Mouse (Mus musculus) stomach, embryonic 16.5 days (tissue): ENCODE data around the gene Hspa1l. TPM values are rescaled to one million over a fixed set of nuclear protein-coding genes. Genes with fewer than 3 reads are reported as not detected.
"Not testable (repeated sequence)": the region's sequence is repeated elsewhere in the genome, so short reads cannot be mapped to it uniquely, and the experiment has no call there.

Experiments used
- ATAC-seq: fragments of 200-750 bp; cut with Nextera tagmentation; 2 replicates; pipeline ENCODE4 v1.8.0; 2017; ENCODE audit warnings: moderate number of reproducible peaks, moderate TSS enrichment; ENCODE audit not compliant: insufficient read depth, low FRiP score
- H3K27ac ChIP-seq: fragments of 300-500 bp; sonication (generic); 2 replicates; pipeline ENCODE4 v1.5.1; 2014; ENCODE audit warnings: low read length
- H3K27me3 ChIP-seq: fragments of 300-500 bp; sonication (generic); 2 replicates; pipeline ENCODE4 v1.6.1; 2014; ENCODE audit warnings: low read length, control low read depth, mixed read lengths; ENCODE audit not compliant: control insufficient read depth, insufficient read depth
- H3K36me3 ChIP-seq: fragments of 300-500 bp; sonication (generic); 2 replicates; pipeline ENCODE4 v1.6.1; 2014; ENCODE audit warnings: low read length; ENCODE audit not compliant: control insufficient read depth, insufficient read depth
- H3K4me1 ChIP-seq: fragments of 300-500 bp; sonication (generic); 2 replicates; pipeline ENCODE4 v1.6.1; 2014; ENCODE audit warnings: low read length, control low read depth, mixed read lengths; ENCODE audit not compliant: control insufficient read depth, insufficient read depth
- H3K4me2 ChIP-seq: fragments of 300-500 bp; sonication (generic); 2 replicates; pipeline ENCODE4 v1.6.1; 2014; ENCODE audit warnings: low read depth, low read length, mixed read lengths
- H3K4me3 ChIP-seq: fragments of 300-500 bp; sonication (generic); replicated peaks from 2 replicates; pipeline ENCODE4 v1.5.1; 2014; ENCODE audit warnings: mild to moderate bottlenecking, low read length
- H3K9ac ChIP-seq: fragments of 300-500 bp; sonication (generic); 2 replicates; pipeline ENCODE4 v1.6.1; 2014; ENCODE audit warnings: low read length
- H3K9me3 ChIP-seq: fragments of 300-500 bp; sonication (generic); replicated peaks from 2 replicates; pipeline ENCODE4 v1.6.1; 2016; ENCODE audit warnings: low read length, control low read depth; ENCODE audit not compliant: control insufficient read depth
- WGBS: fragments of 180-500 bp; shearing (Covaris S2); extraction: QIAGEN DNeasy Blood & Tissue Kit; methylation state at CpG from one replicate; pipeline ENCODE4 v1.1.7; 2014; 5-methylcytosine and 5-hydroxymethylcytosine counted together
- polyA plus RNA-seq: library from polyadenylated mRNA; unstranded; fragments of >200 nt; fragmentation: Nextera tagmentation; extraction: Ambion mirVana; gene quantifications from 2 replicates; pipeline ENCODE4 v1.2.1, GENCODE M21; 2015

Hspa1l gene
- polyA plus RNA-seq, 1 experiment from 2014 or later, result 0.96 TPM

DNA sequence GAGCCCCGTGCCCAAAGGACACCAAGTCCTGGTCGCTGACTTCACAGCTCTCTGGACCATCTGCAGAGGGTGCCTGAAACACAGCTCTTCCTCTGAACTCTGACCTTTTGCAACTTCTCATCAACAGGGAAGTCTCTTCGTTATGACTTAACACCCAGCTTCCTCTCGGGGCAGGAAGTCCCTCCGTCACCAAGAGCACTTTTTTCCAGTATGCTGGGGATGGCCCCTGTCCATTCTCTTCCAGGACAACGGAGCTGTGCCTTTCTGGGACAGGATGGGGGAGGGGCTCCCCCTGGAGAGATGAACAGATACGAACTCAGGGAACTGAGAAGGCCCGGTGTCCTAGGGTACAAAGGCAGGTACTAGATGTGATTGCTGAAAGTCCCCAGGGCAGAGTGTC, 37.7 kb upstream of the Hspa1l start:
- H3K4me2 ChIP-seq, result no peak overlapping the region
- no peaks in the 10 kb centered on the region for H3K27me3 ChIP-seq
- H3K27ac ChIP-seq, result no peak overlapping the region
- ATAC-seq, result no peak
- 46% methylated on average over 8 of the region's 8 CpGs for WGBS
- peaks cover 7% of the 10 kb centered on the region for H3K4me1 ChIP-seq
- no peak overlapping the region for H3K4me3 ChIP-seq
- no peaks in the 10 kb centered on the region for H3K9me3 ChIP-seq
- no peaks in the 10 kb centered on the region for H3K36me3 ChIP-seq
- H3K9ac ChIP-seq, result 0 out of 2 replicates have a peak overlapping the region, but pooled peaks have one; percentile 19

GRCm38 (mm10) chr17:34937960-34938505, 34.5 kb upstream of the Hspa1l start:
- H3K27ac ChIP-seq, result no peak overlapping the region
- H3K36me3 ChIP-seq, result no peaks in the 10 kb centered on the region
- no peaks in the 10 kb centered on the region for H3K4me1 ChIP-seq
- H3K9me3 ChIP-seq, result no peaks in the 10 kb centered on the region
- WGBS, result 85% methylated on average over 6 of the region's 6 CpGs
- H3K4me2 ChIP-seq, result no peak overlapping the region
- no peak overlapping the region for H3K9ac ChIP-seq
- no peak for ATAC-seq
- H3K27me3 ChIP-seq, result no peaks in the 10 kb centered on the region
- H3K4me3 ChIP-seq, result no peak overlapping the region

- no peaks in the 10 kb centered on the region for H3K9me3 ChIP-seq
- no peaks in the 10 kb centered on the region for H3K27me3 ChIP-seq
- H3K4me3 ChIP-seq, result peak overlapping the region; percentile 26
- H3K36me3 ChIP-seq, result no peaks in the 10 kb centered on the region
- 10% methylated on average over 15 of the region's 15 CpGs for WGBS
- peak overlapping the region; percentile 19; the same call in 1 of the 2 replicates for H3K27ac ChIP-seq
- no peak for ATAC-seq
- H3K9ac ChIP-seq, result peak overlapping the region; percentile 63
- H3K4me2 ChIP-seq, result peak overlapping the region; percentile 50
- H3K4me1 ChIP-seq, result no peaks in the 10 kb centered on the region
Observed at GRCm38 (mm10) chr17:34941344-34942041, 31.0 kb upstream of the Hspa1l start.

GRCm38 (mm10) chr17:34943128-34943815, 29.2 kb upstream of the Hspa1l start:
- Histone ChIP-seq H3K4me1 (no peaks in the 10 kb centered on the region), H3K4me3 (no peak overlapping the region), H3K36me3 (no peaks in the 10 kb centered on the region), H3K27me3 (no peaks in the 10 kb centered on the region), H3K4me2 (no peak overlapping the region), H3K27ac (no peak overlapping the region), H3K9ac (no peak overlapping the region), H3K9me3 (no peaks in the 10 kb centered on the region)
- WGBS, result 81% methylated on average over 4 of the region's 4 CpGs
- no peak for ATAC-seq

DNA sequence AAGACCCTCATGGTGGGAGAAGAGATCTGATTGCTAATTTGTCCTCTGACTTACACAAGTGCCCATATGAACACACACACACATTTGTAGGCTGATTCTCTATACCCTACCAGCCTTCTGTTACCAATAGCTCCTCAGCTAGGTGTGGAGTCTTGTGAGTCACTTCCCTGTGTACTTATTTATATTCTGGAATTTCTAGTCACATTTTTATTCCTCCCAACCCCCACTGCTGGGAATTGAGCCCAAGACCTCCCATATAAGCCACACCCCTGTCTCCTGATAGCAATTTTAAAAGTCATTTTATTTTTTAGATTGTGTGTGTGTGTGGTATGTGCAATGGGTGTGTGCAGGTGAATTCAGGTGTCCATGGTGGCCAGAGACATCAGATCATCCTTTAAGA, 28.1 kb upstream of the Hspa1l start:
- Histone ChIP-seq H3K27ac (no peak overlapping the region), H3K9ac (no peak overlapping the region), H3K4me3 (no peak overlapping the region), H3K9me3 (no peaks in the 10 kb centered on the region), H3K4me2 (no peak overlapping the region), H3K27me3 (no peaks in the 10 kb centered on the region), H3K4me1 (no peaks in the 10 kb centered on the region), H3K36me3 (no peaks in the 10 kb centered on the region)
- no peak for ATAC-seq

DNA sequence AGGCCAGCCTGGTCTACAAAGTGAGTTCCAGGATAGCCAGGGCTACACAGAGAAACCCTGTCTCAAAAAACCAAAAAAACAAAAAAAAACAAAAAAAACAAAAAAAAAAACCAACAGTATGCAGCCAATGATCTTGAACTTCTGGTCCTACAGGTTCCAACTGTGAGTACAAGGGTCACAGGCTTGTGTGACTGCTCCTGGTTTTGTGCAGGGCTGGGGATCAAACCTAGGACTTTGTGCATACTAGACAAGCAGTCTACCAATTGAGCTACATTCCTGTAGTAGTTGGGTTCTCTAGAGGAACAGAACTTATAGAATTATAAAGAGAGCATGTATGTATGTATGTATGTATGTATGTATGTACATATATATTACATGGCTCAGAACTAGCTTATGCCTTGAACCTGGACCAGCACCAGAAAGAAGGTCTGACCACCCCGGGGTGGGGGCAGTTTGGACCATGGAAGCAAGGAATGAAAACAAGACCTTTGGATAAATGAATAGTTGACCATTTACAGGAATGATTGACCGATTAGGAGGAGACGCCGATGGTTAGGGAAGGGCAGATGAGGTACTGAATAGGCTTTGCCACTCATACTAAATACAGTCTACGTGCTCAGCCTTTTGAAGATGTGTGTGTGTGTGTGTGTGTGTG, 25.9 kb upstream of the Hspa1l start:
- H3K36me3 ChIP-seq, result peaks cover 10% of the 10 kb centered on the region; the same call in 1 of the 2 replicates
- ATAC-seq, result no peak
- no peaks in the 10 kb centered on the region for H3K27me3 ChIP-seq
- peaks cover 4% of the 10 kb centered on the region; the same call in 1 of the 2 replicates for H3K4me1 ChIP-seq
- H3K9ac ChIP-seq, result no peak overlapping the region
- no peaks in the 10 kb centered on the region for H3K9me3 ChIP-seq
- no peak overlapping the region for H3K27ac ChIP-seq
- WGBS, result 92% methylated on average over 5 of the region's 5 CpGs
- no peak overlapping the region for H3K4me2 ChIP-seq
- H3K4me3 ChIP-seq, result no peak overlapping the region

GRCm38 (mm10) chr17:34947606-34948005, 24.9 kb upstream of the Hspa1l start:
- Histone ChIP-seq H3K4me1 (peaks cover 4% of the 10 kb centered on the region; the same call in 1 of the 2 replicates), H3K27me3 (no peaks in the 10 kb centered on the region), H3K4me3 (no peak overlapping the region), H3K9ac (no peak overlapping the region), H3K4me2 (no peak overlapping the region), H3K9me3 (no peaks in the 10 kb centered on the region), H3K36me3 (peaks cover 10% of the 10 kb centered on the region; the same call in 1 of the 2 replicates), H3K27ac (no peak overlapping the region)
- WGBS, result 16% methylated on average over 8 of the region's 8 CpGs
- no peak for ATAC-seq

DNA sequence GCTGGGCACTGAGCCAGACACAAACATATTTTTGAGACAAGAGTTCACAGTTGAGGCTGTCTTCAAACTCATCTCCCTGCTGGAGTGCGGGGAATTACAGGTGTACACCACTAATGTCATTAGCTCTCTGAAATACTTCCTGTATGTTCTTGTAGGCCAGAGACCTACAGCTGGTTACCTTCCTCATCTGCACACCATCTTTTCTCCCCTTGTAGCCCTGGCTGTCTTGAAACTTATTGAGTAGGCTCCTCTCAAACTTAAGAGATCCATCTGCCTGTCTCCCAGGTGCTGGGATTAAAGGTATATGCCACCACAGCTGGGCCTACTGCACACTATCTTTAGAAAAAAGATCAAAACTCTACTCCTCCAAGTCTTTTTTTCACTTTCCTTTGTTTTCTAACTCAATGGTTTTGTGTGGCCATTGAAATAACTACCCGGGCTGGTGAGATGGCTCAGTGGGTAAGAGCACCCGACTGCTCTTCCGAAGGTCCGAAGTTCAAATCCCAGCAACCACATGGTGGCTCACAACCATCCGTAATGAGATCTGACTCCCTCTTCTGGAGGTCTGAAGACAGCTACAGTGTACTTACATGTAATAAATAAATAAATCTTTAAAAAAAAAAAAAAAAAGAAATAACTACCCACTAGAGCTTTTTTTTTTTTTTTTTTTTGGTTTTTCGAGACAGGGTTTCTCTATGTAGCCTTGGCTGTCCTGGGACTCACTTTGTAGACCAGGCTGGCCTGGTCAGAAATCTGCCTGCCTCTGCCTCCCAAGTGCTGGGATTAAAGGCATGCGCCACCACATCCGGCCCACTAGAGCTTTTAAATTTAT, 23.6 kb upstream of the Hspa1l start:
- H3K9ac ChIP-seq, H3K27ac ChIP-seq, H3K4me1 ChIP-seq, H3K9me3 ChIP-seq, H3K27me3 ChIP-seq, H3K4me2 ChIP-seq, H3K4me3 ChIP-seq, ATAC-seq: not testable (repeated sequence)
- H3K36me3 ChIP-seq, result peaks cover 10% of the 10 kb centered on the region; the same call in 1 of the 2 replicates
- 53% methylated on average over 9 of the region's 9 CpGs for WGBS
